Mouse (Mus musculus) bone marrow macrophage, adult 2 months (primary cell): ENCODE data around the gene Slc24a5.
"Not testable (repeated sequence)": the region's sequence is repeated elsewhere in the genome, so short reads cannot be mapped to it uniquely, and the experiment has no call there.

Source experiments
- CTCF ChIP-seq: IDR thresholded peaks from 2 replicates; pipeline ENCODE4 v1.5.1; 2012; ENCODE audit warnings: low read depth, mild to moderate bottlenecking, low read length, moderate library complexity
- POLR2A ChIP-seq: IDR thresholded peaks from 2 replicates; pipeline ENCODE4 v1.6.1; 2012; ENCODE audit warnings: mild to moderate bottlenecking, low read depth, low read length, borderline replicate concordance

DNA sequence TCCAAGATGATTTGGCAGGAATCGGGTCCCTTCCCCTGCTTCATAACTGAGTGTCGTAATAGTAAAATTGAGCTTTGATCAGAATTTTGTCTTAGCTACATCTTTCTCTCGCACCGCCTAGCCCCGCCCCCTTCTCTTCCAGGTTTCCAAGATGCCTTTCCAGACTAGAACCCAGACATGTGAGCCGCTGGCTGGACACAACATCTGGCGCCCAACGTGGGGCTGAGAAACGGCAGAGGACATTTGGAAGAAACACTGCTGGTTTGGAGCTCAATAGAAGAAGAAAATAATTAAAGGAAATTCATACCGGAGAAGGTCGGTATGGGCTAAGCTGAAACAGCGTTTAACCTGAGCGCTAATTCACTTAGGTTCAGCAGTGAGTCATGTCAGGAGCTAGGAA is 36.6 kb downstream of the Slc24a5 start:
- TF ChIP-seq CTCF, POLR2A: not testable (repeated sequence)
